Mouse (Mus musculus): Measurements from ENCODE around the gene Kif1bp. TPM values are rescaled to one million over a fixed set of nuclear protein-coding genes. Genes with fewer than 3 reads are reported as not detected.

The Kif1bp gene
- polyA plus RNA-seq, 1 experiment from 2014 or later, result 77.9 TPM

DNA sequence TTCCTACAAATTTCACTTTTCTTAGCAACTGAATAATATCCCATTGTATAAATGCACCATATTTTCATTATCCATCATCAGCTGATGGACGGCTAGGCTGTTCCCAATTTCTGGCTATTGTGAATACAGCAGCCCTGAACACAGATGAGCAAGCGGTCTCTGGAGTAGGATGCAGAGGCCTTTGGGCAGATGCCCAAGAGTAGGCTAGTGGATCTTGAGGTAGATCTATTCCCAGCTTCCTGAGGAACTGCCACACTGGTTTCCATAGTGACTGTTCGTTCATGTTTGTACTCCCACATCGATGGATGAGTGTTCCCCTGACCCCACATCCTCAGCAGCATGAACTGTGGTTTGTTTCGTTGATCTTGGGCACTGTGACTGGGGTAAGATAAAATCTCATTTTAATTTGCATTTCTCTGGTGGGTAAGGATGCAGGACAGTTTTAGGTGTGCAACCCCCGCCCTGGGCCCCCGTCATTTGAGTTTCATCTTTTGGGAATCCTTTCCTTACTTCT, 27.4 kb downstream of the Kif1bp start:
- Histone ChIP-seq H3K4me1 (replicated peaks) (no peaks in the 10 kb centered on the region), H3K27ac (replicated peaks) (no peak overlapping the region)

GRCm38 (mm10) chr10:62549523-62550166, 28.6 kb downstream of the Kif1bp start:
- WGBS, result 33% methylated on average over 13 of the region's 16 CpGs
- Histone ChIP-seq H3K4me2 (no peak overlapping the region), H3K9ac (no peak overlapping the region), H3K27ac (replicated peaks) (no peak overlapping the region), H3K36me3 (no peaks in the 10 kb centered on the region), H3K4me1 (replicated peaks) (no peaks in the 10 kb centered on the region), H3K4me3 (no peak overlapping the region), H3K27me3 (no peaks in the 10 kb centered on the region), H3K9me3 (no peaks in the 10 kb centered on the region)
- ATAC-seq (ENCODE audit: low FRiP score, low read depth), result no peak

More for the DNA sequence above, 27.4 kb downstream of the Kif1bp start:
- ATAC-seq (ENCODE audit: low FRiP score, low read depth), result no peak
- Histone ChIP-seq H3K4me3 (no peak overlapping the region), H3K27me3 (no peaks in the 10 kb centered on the region), H3K9ac (no peak overlapping the region), H3K4me2 (no peak overlapping the region), H3K9me3 (no peaks in the 10 kb centered on the region), H3K36me3 (no peaks in the 10 kb centered on the region; the same call in 1 of the 2 replicates)
- 75% methylated on average over 7 of the region's 7 CpGs for WGBS

- no peak for ATAC-seq (ENCODE audit: low FRiP score, low read depth)
- Histone ChIP-seq H3K36me3 (no peaks in the 10 kb centered on the region), H3K4me1 (replicated peaks) (no peaks in the 10 kb centered on the region), H3K9me3 (no peaks in the 10 kb centered on the region), H3K9ac (no peak overlapping the region), H3K27me3 (no peaks in the 10 kb centered on the region), H3K4me2 (no peak overlapping the region), H3K27ac (replicated peaks) (no peak overlapping the region), H3K4me3 (no peak overlapping the region)
- 84% methylated on average over 10 of the region's 10 CpGs for WGBS
Observed at GRCm38 (mm10) chr10:62546441-62546840, 31.8 kb downstream of the Kif1bp start.

GRCm38 (mm10) chr10:62545759-62546158, 32.5 kb downstream of the Kif1bp start:
- H3K27ac ChIP-seq (replicated peaks), result no peak overlapping the region
- no peak overlapping the region for H3K9ac ChIP-seq
- no peaks in the 10 kb centered on the region for H3K4me1 ChIP-seq (replicated peaks)
- no peak overlapping the region for H3K4me3 ChIP-seq
- H3K4me2 ChIP-seq, result no peak overlapping the region
- ATAC-seq (ENCODE audit: low FRiP score, low read depth), result no peak
- H3K9me3 ChIP-seq, result no peaks in the 10 kb centered on the region
- H3K36me3 ChIP-seq, result no peaks in the 10 kb centered on the region
- H3K27me3 ChIP-seq, result no peaks in the 10 kb centered on the region

DNA sequence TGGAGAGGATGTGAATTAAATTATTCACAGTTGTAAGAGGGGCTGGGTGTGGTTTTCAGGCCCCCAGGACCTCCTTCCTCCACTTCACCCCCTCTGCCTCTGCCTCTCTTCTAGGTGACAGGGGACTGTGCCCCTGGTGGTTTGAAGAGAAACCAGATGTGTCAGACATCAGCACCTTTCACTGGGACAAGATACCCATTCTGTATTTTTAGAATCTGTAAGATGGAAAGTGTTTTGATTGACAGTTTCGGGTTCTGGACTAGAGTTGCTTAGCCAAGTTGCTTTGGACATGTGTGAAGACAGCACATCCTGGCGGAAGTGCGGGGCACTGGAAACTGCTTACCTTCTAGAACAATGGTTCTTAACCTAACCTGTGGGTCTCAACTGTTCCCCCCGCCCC, 33.9 kb downstream of the Kif1bp start:
- Histone ChIP-seq H3K36me3 (no peaks in the 10 kb centered on the region), H3K4me2 (no peak overlapping the region), H3K4me3 (no peak overlapping the region), H3K9me3 (no peaks in the 10 kb centered on the region), H3K4me1 (replicated peaks) (no peaks in the 10 kb centered on the region), H3K27me3 (no peaks in the 10 kb centered on the region), H3K27ac (replicated peaks) (no peak overlapping the region), H3K9ac (no peak overlapping the region)
- WGBS, result 95% methylated on average over 4 of the region's 4 CpGs
- no peak for ATAC-seq (ENCODE audit: low FRiP score, low read depth)

GRCm38 (mm10) chr10:62543399-62543808, 34.9 kb downstream of the Kif1bp start:
- Histone ChIP-seq H3K9ac (no peak overlapping the region), H3K36me3 (no peaks in the 10 kb centered on the region), H3K27ac (replicated peaks) (no peak overlapping the region), H3K9me3 (no peaks in the 10 kb centered on the region), H3K4me1 (replicated peaks) (no peaks in the 10 kb centered on the region), H3K4me3 (no peak overlapping the region), H3K27me3 (no peaks in the 10 kb centered on the region), H3K4me2 (no peak overlapping the region)
- 81% methylated on average over 12 of the region's 12 CpGs for WGBS
- ATAC-seq (ENCODE audit: low FRiP score, low read depth), result no peak

DNA sequence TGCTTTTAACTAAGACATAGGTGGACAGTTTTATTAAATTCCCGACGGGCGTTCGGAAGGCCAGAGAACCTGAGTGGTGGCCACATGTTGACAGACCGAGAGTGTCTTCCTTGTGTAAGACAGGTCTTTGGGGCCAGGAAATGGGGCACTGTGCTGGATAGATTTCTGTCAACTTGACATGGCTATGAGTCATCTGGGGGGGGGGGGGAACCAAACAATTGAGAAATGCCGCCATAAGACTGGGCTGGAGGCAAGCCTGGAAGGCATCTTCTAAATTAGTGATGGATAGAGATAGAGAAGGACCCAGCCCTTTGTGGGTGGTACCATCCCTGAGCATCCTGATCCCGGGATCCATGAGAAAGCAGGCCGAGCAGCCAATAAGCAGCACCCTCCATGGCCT, 35.3 kb downstream of the Kif1bp start:
- WGBS, result 93% methylated on average over 8 of the region's 8 CpGs
- no peaks in the 10 kb centered on the region for H3K4me1 ChIP-seq (replicated peaks)
- no peak overlapping the region for H3K4me2 ChIP-seq
- H3K27ac ChIP-seq (replicated peaks), result no peak overlapping the region
- no peaks in the 10 kb centered on the region for H3K36me3 ChIP-seq
- no peak overlapping the region for H3K4me3 ChIP-seq
- no peaks in the 10 kb centered on the region for H3K9me3 ChIP-seq
- no peak overlapping the region for H3K9ac ChIP-seq
- H3K27me3 ChIP-seq, result no peaks in the 10 kb centered on the region
- ATAC-seq (ENCODE audit: low FRiP score, low read depth), result no peak

DNA sequence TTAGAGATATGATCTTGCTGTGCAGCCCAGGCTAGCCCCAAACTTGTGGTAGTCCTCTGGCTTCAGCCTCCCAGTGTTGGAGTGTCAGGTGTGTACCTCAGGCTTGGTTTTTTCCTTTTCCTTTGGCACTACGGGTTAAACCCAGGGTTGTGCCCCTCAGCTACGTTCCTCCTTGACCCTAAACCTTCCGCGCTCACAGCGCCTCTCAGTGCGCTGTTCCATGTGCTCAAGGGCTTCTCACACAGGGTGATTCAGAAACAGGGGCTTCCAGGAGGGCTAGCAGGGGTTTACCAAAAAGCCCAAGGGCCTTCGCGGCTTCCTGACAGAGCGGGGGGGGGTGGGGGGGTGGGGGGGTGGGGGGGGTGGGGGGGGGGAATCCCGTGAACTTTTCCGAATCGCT, 35.8 kb downstream of the Kif1bp start:
- H3K4me2 ChIP-seq, result no peak overlapping the region
- no peaks in the 10 kb centered on the region for H3K27me3 ChIP-seq
- WGBS, result 94% methylated on average over 12 of the region's 12 CpGs
- no peaks in the 10 kb centered on the region for H3K4me1 ChIP-seq (replicated peaks)
- no peak overlapping the region for H3K9ac ChIP-seq
- no peak for ATAC-seq (ENCODE audit: low FRiP score, low read depth)
- no peaks in the 10 kb centered on the region for H3K36me3 ChIP-seq
- H3K27ac ChIP-seq (replicated peaks), result no peak overlapping the region
- H3K4me3 ChIP-seq, result no peak overlapping the region
- no peaks in the 10 kb centered on the region for H3K9me3 ChIP-seq

GRCm38 (mm10) chr10:62541499-62541898, 36.8 kb downstream of the Kif1bp start:
- no peak overlapping the region for H3K4me2 ChIP-seq
- WGBS, result 96% methylated on average over 12 of the region's 12 CpGs
- H3K27ac ChIP-seq (replicated peaks), result no peak overlapping the region
- no peaks in the 10 kb centered on the region for H3K36me3 ChIP-seq
- no peaks in the 10 kb centered on the region for H3K4me1 ChIP-seq (replicated peaks)
- no peaks in the 10 kb centered on the region for H3K27me3 ChIP-seq
- H3K4me3 ChIP-seq, result no peak overlapping the region
- H3K9me3 ChIP-seq, result no peaks in the 10 kb centered on the region
- no peak for ATAC-seq (ENCODE audit: low FRiP score, low read depth)
- H3K9ac ChIP-seq, result no peak overlapping the region

DNA sequence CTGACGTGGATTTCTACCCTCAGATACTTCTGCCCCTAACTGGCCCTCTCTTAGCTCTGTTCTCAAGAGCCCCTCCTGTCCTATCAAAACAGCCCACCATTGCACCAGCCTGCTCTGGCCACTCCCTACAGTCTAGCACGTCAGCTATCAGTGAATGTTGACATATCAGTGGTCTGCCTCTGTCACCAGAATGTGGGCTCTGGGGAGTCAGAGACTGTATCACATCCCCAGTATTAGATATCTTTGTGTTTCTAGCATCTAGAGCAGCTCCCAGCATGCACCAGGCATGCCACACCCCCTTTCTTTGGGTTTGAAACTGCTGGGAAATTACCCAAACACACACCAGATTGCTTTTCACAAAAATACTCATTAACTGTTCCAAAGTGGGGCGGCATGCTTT, 37.5 kb downstream of the Kif1bp start:
- WGBS, result 75% methylated on average over 3 of the region's 3 CpGs
- no peaks in the 10 kb centered on the region for H3K27me3 ChIP-seq
- no peak overlapping the region for H3K9ac ChIP-seq
- no peaks in the 10 kb centered on the region for H3K36me3 ChIP-seq
- no peak for ATAC-seq (ENCODE audit: low FRiP score, low read depth)
- H3K4me2 ChIP-seq, result no peak overlapping the region
- no peak overlapping the region for H3K4me3 ChIP-seq
- no peaks in the 10 kb centered on the region for H3K9me3 ChIP-seq
- H3K4me1 ChIP-seq (replicated peaks), result no peaks in the 10 kb centered on the region
- no peak overlapping the region for H3K27ac ChIP-seq (replicated peaks)

DNA sequence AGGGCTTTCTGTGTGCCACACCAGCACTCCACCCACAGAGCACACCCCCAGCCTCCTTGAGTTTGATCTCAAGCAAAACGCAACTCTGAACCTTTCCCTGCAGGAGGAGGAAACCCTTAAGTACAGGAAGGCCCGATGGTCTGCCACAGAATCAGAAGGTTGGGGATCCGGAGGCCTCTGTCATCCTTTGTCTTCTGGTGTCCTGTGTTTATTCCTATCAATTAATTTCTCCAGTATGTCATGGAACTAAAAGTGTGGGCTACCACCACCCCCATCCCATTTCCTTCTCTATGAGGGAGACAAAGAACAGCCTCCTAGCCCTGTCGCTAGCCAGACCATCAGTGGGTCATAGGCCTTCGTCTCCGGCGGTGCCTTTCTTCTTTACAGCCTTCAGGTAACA, 43.7 kb downstream of the Kif1bp start:
- WGBS, result 88% methylated on average over 7 of the region's 7 CpGs
- H3K4me1 ChIP-seq (replicated peaks), result no peaks in the 10 kb centered on the region
- no peak overlapping the region for H3K27ac ChIP-seq (replicated peaks)
- H3K27me3 ChIP-seq, result no peaks in the 10 kb centered on the region
- no peak overlapping the region for H3K4me3 ChIP-seq
- no peaks in the 10 kb centered on the region for H3K36me3 ChIP-seq
- no peak for ATAC-seq (ENCODE audit: low FRiP score, low read depth)
- H3K9ac ChIP-seq, result no peak overlapping the region
- H3K9me3 ChIP-seq, result no peaks in the 10 kb centered on the region
- H3K4me2 ChIP-seq, result no peak overlapping the region

DNA sequence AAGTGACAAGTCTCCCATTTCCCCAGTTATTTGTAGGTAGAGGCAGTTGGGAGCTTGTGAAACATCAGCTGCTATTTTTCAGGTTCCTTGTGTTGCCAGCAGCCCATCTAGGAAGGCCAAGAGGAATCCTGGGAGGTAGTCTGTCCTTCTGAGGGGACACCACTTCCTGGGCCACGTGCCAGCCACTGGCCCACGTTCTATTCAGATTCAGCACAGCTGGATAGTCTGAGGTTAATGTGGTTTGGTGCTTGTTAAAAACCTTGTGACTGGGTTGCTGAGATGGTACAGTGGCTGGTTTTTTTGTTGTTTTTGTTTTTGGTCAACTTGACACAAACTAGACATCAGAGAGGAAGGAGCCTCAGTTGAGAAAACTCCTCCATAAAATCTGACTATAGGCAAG, 45.4 kb downstream of the Kif1bp start:
- no peaks in the 10 kb centered on the region for H3K27me3 ChIP-seq
- ATAC-seq (ENCODE audit: low FRiP score, low read depth), result no peak
- H3K27ac ChIP-seq (replicated peaks), result no peak overlapping the region
- H3K9ac ChIP-seq, result no peak overlapping the region
- H3K36me3 ChIP-seq, result no peaks in the 10 kb centered on the region
- no peak overlapping the region for H3K4me2 ChIP-seq
- H3K4me3 ChIP-seq, result no peak overlapping the region
- 46% methylated on average over 2 of the region's 2 CpGs for WGBS
- no peaks in the 10 kb centered on the region for H3K9me3 ChIP-seq
- H3K4me1 ChIP-seq (replicated peaks), result no peaks in the 10 kb centered on the region

DNA sequence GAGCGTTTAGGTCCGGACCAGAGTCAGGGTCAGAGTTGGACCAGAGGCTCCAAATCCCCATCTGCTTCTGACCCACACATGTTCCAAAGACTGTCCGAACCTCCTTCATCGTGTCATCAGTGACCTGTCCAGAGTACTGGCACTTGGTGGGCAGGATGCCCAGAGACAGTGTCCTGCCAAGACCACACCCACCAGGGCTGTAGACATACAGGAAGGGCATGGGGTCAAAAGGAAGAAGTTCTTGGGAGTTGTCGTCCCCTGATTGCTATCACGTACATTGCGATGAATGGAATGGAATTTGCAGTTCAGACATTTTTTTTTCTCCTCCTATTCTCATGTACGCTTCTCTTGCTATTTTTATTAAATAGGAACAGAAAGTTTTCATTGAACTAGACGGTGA, 48.1 kb downstream of the Kif1bp start:
- Histone ChIP-seq H3K36me3 (no peaks in the 10 kb centered on the region), H3K27me3 (no peaks in the 10 kb centered on the region), H3K9me3 (no peaks in the 10 kb centered on the region), H3K4me2 (no peak overlapping the region), H3K4me1 (replicated peaks) (no peaks in the 10 kb centered on the region), H3K9ac (no peak overlapping the region), H3K4me3 (no peak overlapping the region), H3K27ac (replicated peaks) (no peak overlapping the region)
- WGBS, result 82% methylated on average over 9 of the region's 9 CpGs
- ATAC-seq (ENCODE audit: low FRiP score, low read depth), result no peak

Measured in hindbrain, embryonic 15.5 days (tissue).